Mouse (Mus musculus) megakaryocyte progenitor cell, adult 5-6 weeks (primary cell): Measurements from ENCODE around the gene Pltp. TPM values are rescaled to one million over a fixed set of nuclear protein-coding genes. Genes with fewer than 3 reads are reported as not detected.

Experiments used
- total RNA-seq, 2 experiments: library from RNA; stranded (forward) in 1 of 2; stranded (reverse) in 1 of 2; fragments of 157-497, 149-512 nt in 1 of 2; fragments of 200-1000 nt in 1 of 2; gene quantifications; 2 replicates each; pipeline versions ENCODE4 v1.2.3 to v1.2.4; 2015 to 2017

Gene Pltp
- total RNA-seq, 2 experiments from 2014 or later = 0.10 TPM; not detected in 1

Other genes starting within 250 kb of the Pltp start
- gene Wfdc6b, start 244.2 kb downstream of the Pltp start, total RNA-seq (2015) = not detected in 2 replicates
- gene Wfdc6b, start 244.2 kb downstream of the Pltp start, total RNA-seq (2017) = not detected in 2 replicates
- gene Wfdc8, start 244.1 kb downstream of the Pltp start, total RNA-seq (2015) = not detected in 2 replicates
- gene Wfdc8, start 244.1 kb downstream of the Pltp start, total RNA-seq (2017) = not detected in 2 replicates
- gene Wfdc16, start 218.9 kb downstream of the Pltp start, total RNA-seq (2015) = 0.56 TPM in 1 of 2 replicates, not detected in the other
- 0.08 TPM in 1 of 2 replicates, not detected in the other for gene Wfdc16, start 218.9 kb downstream of the Pltp start, total RNA-seq (2017)
- gene Wfdc10, start 201.7 kb downstream of the Pltp start, total RNA-seq (2015) = not detected in 2 replicates
- not detected in 2 replicates for gene Wfdc10, start 201.7 kb downstream of the Pltp start, total RNA-seq (2017)
- not detected in 2 replicates for gene Wfdc9, start 201.1 kb downstream of the Pltp start, total RNA-seq (2015)
- gene Wfdc9, start 201.1 kb downstream of the Pltp start, total RNA-seq (2017) = not detected in 2 replicates
- gene Wfdc11, start 183.6 kb downstream of the Pltp start, total RNA-seq (2015) = not detected in 2 replicates
- not detected in 2 replicates for gene Wfdc11, start 183.6 kb downstream of the Pltp start, total RNA-seq (2017)
- not detected in 2 replicates for gene Wfdc13, start 172.6 kb downstream of the Pltp start, total RNA-seq (2015)
- not detected in 2 replicates for gene Wfdc13, start 172.6 kb downstream of the Pltp start, total RNA-seq (2017)
- not detected in 2 replicates for gene Spint4, start 159.2 kb downstream of the Pltp start, total RNA-seq (2015)
- gene Spint4, start 159.2 kb downstream of the Pltp start, total RNA-seq (2017) = not detected in 2 replicates
- gene Spint5, start 142.4 kb downstream of the Pltp start, total RNA-seq (2015) = not detected in 2 replicates
- gene Spint5, start 142.4 kb downstream of the Pltp start, total RNA-seq (2017) = not detected in 2 replicates
- 0.20 and 0.29 TPM in 2 replicates for gene Wfdc3, start 111.8 kb downstream of the Pltp start, total RNA-seq (2015)
- gene Wfdc3, start 111.8 kb downstream of the Pltp start, total RNA-seq (2017) = 0.41 TPM in 1 of 2 replicates, not detected in the other
- 24.1 and 31.3 TPM in 2 replicates for gene Dnttip1, start 111.7 kb downstream of the Pltp start, total RNA-seq (2015)
- gene Dnttip1, start 111.7 kb downstream of the Pltp start, total RNA-seq (2017) = 32.0 and 38.4 TPM in 2 replicates
- gene Ube2c, start 87.8 kb downstream of the Pltp start, total RNA-seq (2015) = 271 and 279 TPM in 2 replicates
- gene Ube2c, start 87.8 kb downstream of the Pltp start, total RNA-seq (2017) = 142 and 184 TPM in 2 replicates
- gene Tnnc2, start 77.7 kb downstream of the Pltp start, total RNA-seq (2015) = not detected in 2 replicates
- not detected in 2 replicates for gene Tnnc2, start 77.7 kb downstream of the Pltp start, total RNA-seq (2017)
- gene Snx21, start 71.9 kb downstream of the Pltp start, total RNA-seq (2015) = 0.42 and 0.49 TPM in 2 replicates
- gene Snx21, start 71.9 kb downstream of the Pltp start, total RNA-seq (2017) = 0.37 and 0.88 TPM in 2 replicates
- 13.2 and 14.2 TPM in 2 replicates for gene Acot8, start 52.8 kb downstream of the Pltp start, total RNA-seq (2015)
- gene Acot8, start 52.8 kb downstream of the Pltp start, total RNA-seq (2017) = 22.2 and 26.4 TPM in 2 replicates
- gene Zswim3, start 52.6 kb downstream of the Pltp start, total RNA-seq (2015) = 4.3 and 6.7 TPM in 2 replicates
- gene Zswim3, start 52.6 kb downstream of the Pltp start, total RNA-seq (2017) = 2.5 and 2.8 TPM in 2 replicates
- gene Zswim1, start 35.0 kb downstream of the Pltp start, total RNA-seq (2015) = 6.3 and 9.0 TPM in 2 replicates
- 3.1 and 4.4 TPM in 2 replicates for gene Zswim1, start 35.0 kb downstream of the Pltp start, total RNA-seq (2017)
- not detected in 2 replicates for gene Spata25, start 29.2 kb downstream of the Pltp start, total RNA-seq (2015)
- not detected in 2 replicates for gene Spata25, start 29.2 kb downstream of the Pltp start, total RNA-seq (2017)
- gene Ctsa, start 24.8 kb downstream of the Pltp start, total RNA-seq (2015) = 69.5 and 69.8 TPM in 2 replicates
- 71.5 and 77.0 TPM in 2 replicates for gene Ctsa, start 24.8 kb downstream of the Pltp start, total RNA-seq (2017)
- gene Neurl2, start 24.3 kb downstream of the Pltp start, total RNA-seq (2015) = 3.4 and 4.3 TPM in 2 replicates
- gene Neurl2, start 24.3 kb downstream of the Pltp start, total RNA-seq (2017) = 0.57 and 1.9 TPM in 2 replicates
- gene Pcif1, start 21.6 kb upstream of the Pltp start, total RNA-seq (2015) = 34.1 and 36.3 TPM in 2 replicates
- 21.7 and 40.4 TPM in 2 replicates for gene Pcif1, start 21.6 kb upstream of the Pltp start, total RNA-seq (2017)
- 10.4 and 11.3 TPM in 2 replicates for gene Zfp335, start 54.0 kb upstream of the Pltp start, total RNA-seq (2015)
- 6.8 and 8.2 TPM in 2 replicates for gene Zfp335, start 54.0 kb upstream of the Pltp start, total RNA-seq (2017)
- 11.2 and 14.2 TPM in 2 replicates for gene Mmp9, start 83.1 kb upstream of the Pltp start, total RNA-seq (2015)
- gene Mmp9, start 83.1 kb upstream of the Pltp start, total RNA-seq (2017) = 5.7 and 11.8 TPM in 2 replicates
- 0.15 and 0.27 TPM in 2 replicates for gene Slc12a5, start 103.1 kb upstream of the Pltp start, total RNA-seq (2015)
- 0.51 and 0.96 TPM in 2 replicates for gene Slc12a5, start 103.1 kb upstream of the Pltp start, total RNA-seq (2017)
- gene Ncoa5, start 177.2 kb upstream of the Pltp start, total RNA-seq (2015) = 17.0 and 19.8 TPM in 2 replicates
- gene Ncoa5, start 177.2 kb upstream of the Pltp start, total RNA-seq (2017) = 31.2 and 40.9 TPM in 2 replicates
- gene Cd40, start 197.9 kb upstream of the Pltp start, total RNA-seq (2015) = 0.84 TPM in 1 of 2 replicates, not detected in the other
- 0.92 TPM in 1 of 2 replicates, not detected in the other for gene Cd40, start 197.9 kb upstream of the Pltp start, total RNA-seq (2017)
- not detected in 2 replicates for gene 1700025C18Rik, start 233.0 kb upstream of the Pltp start, total RNA-seq (2015)
- gene 1700025C18Rik, start 233.0 kb upstream of the Pltp start, total RNA-seq (2017) = not detected in 2 replicates